Mouse (Mus musculus): Measurements from ENCODE around the gene Nol11. TPM values are rescaled to one million over a fixed set of nuclear protein-coding genes. Genes with fewer than 3 reads are reported as not detected.

The Nol11 gene
- polyA plus RNA-seq, 1 experiment from 2014 or later = 62.8 TPM

Other genes with a start within 250 kb of the Nol11 start
- 448 and 517 TPM in 2 replicates for gene Kpna2, start 189.8 kb downstream of the Nol11 start, polyA plus RNA-seq (2014; fragmentation: Nextera tagmentation; extraction: Ambion mirVana)
- gene 1810010H24Rik, start 163.7 kb downstream of the Nol11 start, polyA plus RNA-seq (2014; fragmentation: Nextera tagmentation; extraction: Ambion mirVana) = 1.9 and 2.1 TPM in 2 replicates
- 22.6 and 27.9 TPM in 2 replicates for gene Bptf, start 57.3 kb downstream of the Nol11 start, polyA plus RNA-seq (2014; fragmentation: Nextera tagmentation; extraction: Ambion mirVana)